Mouse (Mus musculus) brain, embryonic 14.5 days (tissue): ENCODE measurements at regions not wholly inside any gene's neighbourhood (a gene's known extent, or its start where the extent isn't known, plus 50 kb on each side); places are given as distances from the start of the nearest gene placed in this dataset.

Source experiments
- CTCF ChIP-seq: fragments of 200-500 bp; IDR thresholded peaks from 2 replicates; pipeline ENCODE4 v1.5.1; 2012; ENCODE audit warnings: inconsistent platforms, mild to moderate bottlenecking, moderate library complexity, borderline replicate concordance; ENCODE audit not compliant: insufficient read depth, insufficient read length; ENCODE audit errors: extremely low read depth
- POLR2A ChIP-seq: fragments of 200-500 bp; IDR thresholded peaks from 2 replicates; pipeline ENCODE4 v1.6.1; 2012; ENCODE audit warnings: mild to moderate bottlenecking, inconsistent platforms, borderline replicate concordance; ENCODE audit not compliant: poor library complexity, insufficient read depth, insufficient read length, severe bottlenecking; ENCODE audit errors: extremely low read depth

GRCm38 (mm10) chr16:7544067-7544466 lies 880.9 kb downstream of the Tmem114 start:
- no peak for TF ChIP-seq POLR2A
- TF ChIP-seq CTCF, result no peak
